ENCODE assay signal across 25 mouse cellular contexts in the genomic region with DNA sequence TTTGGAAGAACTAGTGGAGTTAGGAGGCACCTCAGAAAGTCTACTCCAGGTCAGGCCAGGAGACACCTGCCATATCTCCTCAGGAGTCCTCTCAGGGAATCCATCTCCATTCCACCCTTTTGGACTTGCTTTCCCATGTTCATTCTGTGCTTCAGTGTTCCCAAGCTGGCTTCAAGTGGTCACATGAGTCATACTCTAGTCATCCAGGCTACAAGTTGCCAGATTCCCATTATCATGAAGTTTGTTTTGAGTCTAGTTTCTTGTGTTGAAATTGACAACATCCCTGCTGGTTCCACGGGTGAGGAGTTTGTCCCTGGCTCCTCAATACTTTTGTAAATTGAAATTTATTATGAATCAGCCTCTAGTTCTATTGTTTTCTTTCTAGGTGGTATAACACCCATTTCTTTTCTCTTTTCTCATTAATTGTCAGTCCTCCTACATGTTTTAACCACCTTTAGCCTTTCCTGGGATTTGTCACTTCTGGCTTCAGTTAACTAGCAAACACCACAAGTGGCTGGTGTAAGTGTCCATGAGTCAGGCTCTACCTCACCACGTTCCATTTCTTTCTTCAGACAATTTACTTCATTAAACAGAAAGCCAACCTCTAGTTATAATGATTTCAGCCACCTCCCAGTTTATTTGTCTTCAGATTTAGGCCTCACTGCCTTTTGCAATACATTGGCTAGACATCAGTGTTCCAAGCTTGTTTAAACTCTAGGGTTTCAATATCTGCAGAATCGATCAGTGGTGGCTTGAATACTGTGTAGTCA. TPM values are rescaled to one million over a fixed set of nuclear protein-coding genes. Genes with fewer than 3 reads are reported as not detected.
DNase-seq lines count a peak whose midpoint lies in the region; ATAC-seq and TF ChIP-seq lines count a peak whose summit lies in the region.
"Had no signal": no experiment of that assay in that cellular context is flagged by ENCODE, and none has a peak within 500 bp of the region (broad histone marks: within the 10 kb centered on the region; RNA-seq: fewer than 3 reads in every experiment).

No protein-coding gene starts in this region.

- no peaks in the 10 kb centered on the region for H3K79me2 ChIP-seq in liver, adult 2 months (ENCODE audit: control insufficient read depth, insufficient read depth, low read length)

- peak; percentile 94 for DNase-seq in heart, adult 11 months
- no peak for DNase-seq in heart, embryonic 10.5 days (ENCODE audit: low spot score)
- DNase-seq in liver, adult 2 months (ENCODE audit: extremely low read depth, low read depth, low spot score): peak; percentile 87
- DNase-seq in liver, postnatal 0 days: no peak
- no peak for DNase-seq in forebrain, embryonic 14.5 days (ENCODE audit: low spot score)
- DNase-seq in left cerebral cortex, adult 2 months (ENCODE audit: extremely low spot score in 1 of 2, low spot score in 2 of 2): no peak
- DNase-seq: adrenal gland, postnatal 36 days; B cell, adult 2 months; cerebellum, adult 11 months; cerebellum, postnatal 10 days; kidney, adult 18-20 months; kidney, postnatal 14 days; lung, adult 2 months; lung, postnatal 14 days; right cerebral cortex, postnatal 14 days; thymus, postnatal 14 days had no signal

- H3K27me3 ChIP-seq in heart, embryonic 10.5 days (ENCODE audit: insufficient read depth, poor library complexity, severe bottlenecking): no peaks in the 10 kb centered on the region
- H3K27me3 ChIP-seq in liver, adult 2 months (ENCODE audit: control insufficient read depth, insufficient read depth, low read length): no peaks in the 10 kb centered on the region
- H3K27me3 ChIP-seq in liver, postnatal 0 days (ENCODE audit: insufficient read depth, low read length): no peaks in the 10 kb centered on the region
- H3K27me3 ChIP-seq in forebrain, embryonic 14.5 days (replicated peaks; ENCODE audit: control insufficient read depth, insufficient read depth, low read length): no peaks in the 10 kb centered on the region
- H3K27me3 ChIP-seq: forebrain, embryonic 12.5 days; heart, embryonic 13.5 days; limb, embryonic 12.5 days; liver, embryonic 12.5 days had no signal

- H3K9ac ChIP-seq in liver, adult 2 months (ENCODE audit: low read depth, low read length): no peak overlapping the region
- H3K9ac ChIP-seq in liver, postnatal 0 days (replicated peaks): no peak overlapping the region
- H3K9ac ChIP-seq in forebrain, embryonic 14.5 days (ENCODE audit: low read length): no peak overlapping the region
- H3K9ac ChIP-seq: forebrain, embryonic 12.5 days; heart, embryonic 13.5 days; hindbrain, embryonic 14.5 days; limb, embryonic 12.5 days; liver, embryonic 12.5 days had no signal

- H3K4me1 ChIP-seq in heart, embryonic 10.5 days: no peaks in the 10 kb centered on the region
- peaks cover 2% of the 10 kb centered on the region; the same call in 1 of the 2 replicates for H3K4me1 ChIP-seq in liver, adult 2 months (ENCODE audit: control insufficient read depth, insufficient read depth, low read length)
- no peaks in the 10 kb centered on the region for H3K4me1 ChIP-seq in liver, postnatal 0 days (ENCODE audit: insufficient read depth)
- H3K4me1 ChIP-seq in embryonic fibroblast, embryonic 13.5 days (ENCODE audit: control insufficient read depth, insufficient read depth, low read length): peaks cover 12% of the 10 kb centered on the region
- no peaks in the 10 kb centered on the region for H3K4me1 ChIP-seq in forebrain, embryonic 14.5 days (ENCODE audit: control insufficient read depth, insufficient read depth, low read length)
- H3K4me1 ChIP-seq: embryonic facial prominence, embryonic 10.5 days; forebrain, embryonic 12.5 days; heart, embryonic 13.5 days; limb, embryonic 12.5 days; liver, embryonic 12.5 days had no signal

- no peak overlapping the region for H3K4me3 ChIP-seq in heart, embryonic 10.5 days
- no peak overlapping the region for H3K4me3 ChIP-seq in liver, adult 2 months (ENCODE audit: insufficient read depth, low read depth, low read length)
- H3K4me3 ChIP-seq in liver, postnatal 0 days (ENCODE audit: low read depth, low read length): no peak overlapping the region
- no peak overlapping the region for H3K4me3 ChIP-seq in embryonic fibroblast, embryonic 13.5 days (ENCODE audit: insufficient read depth, low read length)
- H3K4me3 ChIP-seq in forebrain, embryonic 14.5 days (ENCODE audit: low read depth, low read length): no peak overlapping the region
- no peak overlapping the region for H3K4me3 ChIP-seq in left cerebral cortex, adult 2 months
- H3K4me3 ChIP-seq: embryonic facial prominence, embryonic 10.5 days; forebrain, embryonic 12.5 days; heart, embryonic 13.5 days; limb, embryonic 12.5 days; liver, embryonic 12.5 days had no signal

- ATAC-seq in liver, postnatal 0 days: no peak
- no peak for ATAC-seq in forebrain, embryonic 14.5 days
- ATAC-seq: inflammation-experienced regulatory T-cells, adult 6 months; liver, embryonic 12.5 days had no signal

- intact Hi-C loops in left cerebral cortex, adult 2 months (cut with DNase I): no loop called here

- TF ChIP-seq CTCF in liver, adult 2 months (IDR thresholded peaks at IDR 0.05; ENCODE audit: low read depth, low read length): no peak
- no peak for TF ChIP-seq CTCF in liver, postnatal 0 days (IDR thresholded peaks at IDR 0.05; ENCODE audit: low read depth)
- TF ChIP-seq CTCF in embryonic fibroblast, embryonic 13.5 days (IDR thresholded peaks at IDR 0.05; ENCODE audit: borderline replicate concordance, insufficient read depth, low read length): no peak
- no peak for TF ChIP-seq CTCF in left cerebral cortex, adult 2 months (IDR thresholded peaks at IDR 0.05)

- TF ChIP-seq EP300 in liver, postnatal 0 days (IDR thresholded peaks at IDR 0.05; ENCODE audit: low read depth): no peak

- H3K4me2 ChIP-seq in liver, postnatal 0 days (ENCODE audit: low read depth, low read length): no peak overlapping the region
- H3K4me2 ChIP-seq in forebrain, embryonic 14.5 days (ENCODE audit: low read length): no peak overlapping the region
- H3K4me2 ChIP-seq: forebrain, embryonic 12.5 days; heart, embryonic 13.5 days; hindbrain, embryonic 14.5 days; limb, embryonic 12.5 days; liver, embryonic 12.5 days; midbrain, embryonic 11.5 days had no signal

- 68% methylated on average over 3 of the region's 3 CpGs for WGBS in heart, embryonic 10.5 days
- 18% methylated on average over 3 of the region's 3 CpGs for WGBS in liver, adult 2 months
- 65% methylated on average over 3 of the region's 3 CpGs for WGBS in liver, postnatal 0 days (ENCODE audit: insufficient replicate concordance)
- 77% methylated on average over 3 of the region's 3 CpGs for WGBS in forebrain, embryonic 14.5 days

- TF ChIP-seq POLR2A in liver, adult 2 months (IDR thresholded peaks at IDR 0.05; ENCODE audit: extremely low read depth, insufficient read depth, low read length): no peak
- no peak for TF ChIP-seq POLR2A in embryonic fibroblast, embryonic 13.5 days (IDR thresholded peaks at IDR 0.05; ENCODE audit: low read depth, low read length)

- H3K9me3 ChIP-seq in heart, embryonic 10.5 days: no peaks in the 10 kb centered on the region
- no peaks in the 10 kb centered on the region for H3K9me3 ChIP-seq in liver, postnatal 0 days (ENCODE audit: low read length)
- H3K9me3 ChIP-seq in forebrain, embryonic 14.5 days (replicated peaks; ENCODE audit: control insufficient read depth, low read length): no peaks in the 10 kb centered on the region
- H3K9me3 ChIP-seq: embryonic facial prominence, embryonic 10.5 days; forebrain, embryonic 12.5 days; limb, embryonic 12.5 days; liver, embryonic 12.5 days had no signal

- H3K36me3 ChIP-seq in heart, embryonic 10.5 days: no peaks in the 10 kb centered on the region
- H3K36me3 ChIP-seq in liver, adult 2 months (ENCODE audit: control insufficient read depth, insufficient read depth, low read length): no peaks in the 10 kb centered on the region
- H3K36me3 ChIP-seq in liver, postnatal 0 days (replicated peaks; ENCODE audit: insufficient read depth, low read length): no peaks in the 10 kb centered on the region
- no peaks in the 10 kb centered on the region for H3K36me3 ChIP-seq in forebrain, embryonic 14.5 days (ENCODE audit: control insufficient read depth, insufficient read depth, low read length)
- H3K36me3 ChIP-seq: embryonic facial prominence, embryonic 10.5 days; forebrain, embryonic 12.5 days; heart, embryonic 13.5 days; limb, embryonic 12.5 days; liver, embryonic 12.5 days had no signal

- H3K27ac ChIP-seq in heart, embryonic 10.5 days: no peak overlapping the region
- H3K27ac ChIP-seq in liver, adult 2 months (replicated peaks; ENCODE audit: insufficient read depth, low read depth, low read length): no peak overlapping the region
- no peak overlapping the region for H3K27ac ChIP-seq in liver, postnatal 0 days (ENCODE audit: low read depth)
- peak overlapping the region; percentile 92 for H3K27ac ChIP-seq in embryonic fibroblast, embryonic 13.5 days (ENCODE audit: insufficient read depth, low read length)
- no peak overlapping the region for H3K27ac ChIP-seq in forebrain, embryonic 14.5 days (ENCODE audit: low read depth, low read length)
- H3K27ac ChIP-seq in left cerebral cortex, adult 2 months: no peak overlapping the region
- H3K27ac ChIP-seq: embryonic facial prominence, embryonic 10.5 days; forebrain, embryonic 12.5 days; heart, embryonic 13.5 days; hindbrain, embryonic 14.5 days; limb, embryonic 12.5 days; liver, embryonic 12.5 days had no signal

RNA-seq across cellular contexts. Expression of a gene that starts 49.8 kb away (rescaled TPM):
- 78.4 and 85.9 TPM in 2 replicates for polyA plus RNA-seq in heart, embryonic 10.5 days (2016; fragmentation: Nextera tagmentation; extraction: Ambion mirVana)
- 49.5 and 55.5 TPM in 2 replicates for total RNA-seq in liver, adult 2 months (2014; rRNA removed)
- polyA plus RNA-seq in liver, adult 2 months (2012; rRNA removed): 14.0 and 20.0 TPM in 2 replicates
- polyA plus RNA-seq in liver, postnatal 0 days (2015; fragmentation: Nextera tagmentation; extraction: Ambion mirVana): 33.1 and 38.1 TPM in 2 replicates
- 94.5 and 115 TPM in 2 replicates for polyA plus RNA-seq in embryonic fibroblast, embryonic 13.5 days (2011; ENCODE audit: insufficient read length, low read depth, missing spikeins)
- polyA plus RNA-seq in forebrain, embryonic 14.5 days (2014; fragmentation: Nextera tagmentation; extraction: Ambion mirVana): 76.6 and 84.4 TPM in 2 replicates
- total RNA-seq in left cerebral cortex, adult 2 months (2021): 10 to 100 TPM; 59.9 to 62.5 TPM

Comparison
In these comparisons a context has a peak if more than half of its experiments do, and no peak if none do; other contexts are left out.
1. DNase-seq: peak in heart, adult 11 months (single experiment) and liver, adult 2 months (single experiment); none in heart, embryonic 10.5 days (single experiment), liver, postnatal 0 days (single experiment), forebrain, embryonic 14.5 days (single experiment) and left cerebral cortex, adult 2 months (0 of 2).